Mouse (Mus musculus) spleen, adult 2 months (tissue): Measurements from ENCODE around the gene Atp8a1. TPM values are rescaled to one million over a fixed set of nuclear protein-coding genes. Genes with fewer than 3 reads are reported as not detected.

Experiments used
- DNase-seq, 2 experiments: peaks; one replicate each; pipeline versions ENCODE4 v3.0.0 to v3.0.0-alpha.2; 2012 to 2021; ENCODE audit warnings: low spot score in 2 of 2, low read depth in 1 of 2
- H3K27ac ChIP-seq: fragments of 200-500 bp; 2 replicates; pipeline ENCODE4 v1.5.1; 2012; ENCODE audit warnings: low read length, inconsistent platforms; ENCODE audit not compliant: insufficient read depth
- H3K27me3 ChIP-seq: fragments of 200-500 bp; 2 replicates; pipeline ENCODE4 v1.6.1; 2012; ENCODE audit warnings: mild to moderate bottlenecking, moderate library complexity, low read length, inconsistent platforms; ENCODE audit not compliant: control insufficient read depth, insufficient read depth
- H3K36me3 ChIP-seq: fragments of 200-500 bp; 2 replicates; pipeline ENCODE4 v1.6.1; 2012; ENCODE audit warnings: mild to moderate bottlenecking, low read length, inconsistent platforms; ENCODE audit not compliant: control insufficient read depth, insufficient read depth
- H3K4me1 ChIP-seq: fragments of 200-500 bp; 2 replicates; pipeline ENCODE4 v1.6.1; 2011; ENCODE audit warnings: inconsistent platforms; ENCODE audit not compliant: control insufficient read depth, insufficient read depth, insufficient read length
- H3K4me3 ChIP-seq: fragments of 200-500 bp; 2 replicates; pipeline ENCODE4 v1.5.1; 2011; ENCODE audit warnings: mild to moderate bottlenecking, inconsistent platforms; ENCODE audit not compliant: insufficient read depth, insufficient read length; ENCODE audit errors: extremely low read depth
- CTCF ChIP-seq: fragments of 200-500 bp; IDR thresholded peaks from 2 replicates; pipeline ENCODE4 v1.5.1; 2011; ENCODE audit warnings: mild to moderate bottlenecking, inconsistent platforms; ENCODE audit not compliant: insufficient read depth, insufficient read length, insufficient replicate concordance; ENCODE audit errors: extremely low read depth
- POLR2A ChIP-seq: fragments of 200-500 bp; IDR thresholded peaks from 2 replicates; pipeline ENCODE4 v1.6.1; 2011; ENCODE audit warnings: low read depth, low read length, inconsistent platforms
- WGBS: fragments of 180-500 bp; shearing (Covaris S2); methylation state at CpG from one replicate; pipeline ENCODE4 v1.1.7; 2018; 5-methylcytosine and 5-hydroxymethylcytosine counted together
- polyA plus RNA-seq: library from polyadenylated mRNA; depleted of rRNA; stranded (reverse); fragments of >200 nt; gene quantifications from 2 replicates; pipeline ENCODE4 v1.2.3, GENCODE M21; 2012

Gene Atp8a1
- polyA plus RNA-seq, 1 experiment, result 24.6 TPM

DNA sequence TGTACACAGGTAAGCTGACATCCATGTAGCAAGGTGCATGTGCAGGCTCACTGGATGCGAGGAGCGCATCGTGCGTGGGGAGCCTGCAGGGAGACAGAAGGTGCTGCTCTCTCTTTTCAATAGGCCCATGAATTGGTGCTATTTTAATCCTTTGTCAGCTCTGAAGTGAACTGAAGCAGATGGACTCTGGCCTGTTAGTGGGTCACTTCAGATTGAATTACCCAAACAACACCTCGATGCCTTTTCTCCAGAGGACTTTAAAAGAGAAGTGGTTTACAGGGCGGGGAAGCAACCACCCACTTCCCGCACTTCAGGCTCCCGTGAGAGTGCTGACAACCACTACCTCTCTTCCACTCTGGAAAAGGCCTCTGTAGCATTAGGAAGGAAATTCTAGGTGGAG is 46.4 kb downstream of the Atp8a1 start:
- WGBS, result 80% methylated on average over 8 of the region's 8 CpGs

DNA sequence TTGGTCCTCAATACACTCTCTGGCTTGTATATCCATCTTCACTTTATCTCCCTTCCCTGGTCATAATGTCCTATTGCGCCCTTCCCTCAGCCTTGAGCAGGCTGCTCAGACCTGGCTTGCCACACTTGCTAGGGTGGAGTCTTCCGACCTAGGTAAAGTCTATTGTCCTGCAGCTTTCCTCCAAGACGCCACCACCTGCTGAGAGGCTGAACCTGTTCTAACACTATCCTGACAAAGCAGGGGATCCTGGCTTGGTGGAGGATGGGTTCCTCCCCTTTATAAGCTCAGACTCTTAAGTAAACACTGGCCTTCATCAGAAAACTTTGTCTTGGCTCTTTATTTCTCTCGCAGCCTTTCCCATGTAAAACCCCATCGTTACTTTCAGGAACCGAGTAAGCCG is 47.4 kb downstream of the Atp8a1 start:
- 98% methylated on average over 7 of the region's 7 CpGs for WGBS
- Histone ChIP-seq H3K27me3 (no peaks in the 10 kb centered on the region), H3K36me3 (peaks cover 6% of the 10 kb centered on the region), H3K4me3 (no peak overlapping the region), H3K27ac (no peak overlapping the region), H3K4me1 (no peaks in the 10 kb centered on the region)
- TF ChIP-seq CTCF, result no peak
- no peak for TF ChIP-seq POLR2A
- DNase-seq, result no peak

More for the DNA sequence above, 46.4 kb downstream of the Atp8a1 start:
- H3K27me3 ChIP-seq, result no peaks in the 10 kb centered on the region
- no peak for DNase-seq
- H3K27ac ChIP-seq, result no peak overlapping the region
- no peaks in the 10 kb centered on the region for H3K4me1 ChIP-seq
- no peak overlapping the region for H3K4me3 ChIP-seq
- TF ChIP-seq POLR2A (no peak), CTCF (no peak)
- H3K36me3 ChIP-seq, result peaks cover 6% of the 10 kb centered on the region

DNA sequence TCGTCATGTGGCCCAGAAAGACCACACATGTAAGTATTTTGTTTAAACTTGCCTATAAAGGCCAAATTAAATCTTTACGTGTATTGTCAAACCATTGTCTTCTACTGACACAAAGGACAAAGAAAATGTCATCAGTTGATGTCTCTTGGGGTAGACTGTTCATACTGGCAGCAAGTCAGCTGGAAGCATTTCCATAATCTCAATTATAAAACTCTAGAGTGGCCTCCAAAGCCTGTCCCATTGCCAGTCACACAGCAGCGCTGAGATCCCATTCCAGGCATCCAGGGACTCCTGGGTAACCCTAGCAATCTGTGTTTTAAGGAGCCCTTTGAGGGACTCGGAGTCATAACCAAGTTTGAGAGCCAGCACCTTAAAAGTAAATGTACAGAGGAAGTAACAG is 48.9 kb downstream of the Atp8a1 start:
- H3K36me3 ChIP-seq, result peaks cover 3% of the 10 kb centered on the region
- H3K27me3 ChIP-seq, result no peaks in the 10 kb centered on the region
- 94% methylated on average over 4 of the region's 4 CpGs for WGBS
- no peak for DNase-seq
- H3K4me3 ChIP-seq, result no peak overlapping the region
- no peak overlapping the region for H3K27ac ChIP-seq
- H3K4me1 ChIP-seq, result no peaks in the 10 kb centered on the region
- TF ChIP-seq POLR2A (no peak), CTCF (no peak)

DNA sequence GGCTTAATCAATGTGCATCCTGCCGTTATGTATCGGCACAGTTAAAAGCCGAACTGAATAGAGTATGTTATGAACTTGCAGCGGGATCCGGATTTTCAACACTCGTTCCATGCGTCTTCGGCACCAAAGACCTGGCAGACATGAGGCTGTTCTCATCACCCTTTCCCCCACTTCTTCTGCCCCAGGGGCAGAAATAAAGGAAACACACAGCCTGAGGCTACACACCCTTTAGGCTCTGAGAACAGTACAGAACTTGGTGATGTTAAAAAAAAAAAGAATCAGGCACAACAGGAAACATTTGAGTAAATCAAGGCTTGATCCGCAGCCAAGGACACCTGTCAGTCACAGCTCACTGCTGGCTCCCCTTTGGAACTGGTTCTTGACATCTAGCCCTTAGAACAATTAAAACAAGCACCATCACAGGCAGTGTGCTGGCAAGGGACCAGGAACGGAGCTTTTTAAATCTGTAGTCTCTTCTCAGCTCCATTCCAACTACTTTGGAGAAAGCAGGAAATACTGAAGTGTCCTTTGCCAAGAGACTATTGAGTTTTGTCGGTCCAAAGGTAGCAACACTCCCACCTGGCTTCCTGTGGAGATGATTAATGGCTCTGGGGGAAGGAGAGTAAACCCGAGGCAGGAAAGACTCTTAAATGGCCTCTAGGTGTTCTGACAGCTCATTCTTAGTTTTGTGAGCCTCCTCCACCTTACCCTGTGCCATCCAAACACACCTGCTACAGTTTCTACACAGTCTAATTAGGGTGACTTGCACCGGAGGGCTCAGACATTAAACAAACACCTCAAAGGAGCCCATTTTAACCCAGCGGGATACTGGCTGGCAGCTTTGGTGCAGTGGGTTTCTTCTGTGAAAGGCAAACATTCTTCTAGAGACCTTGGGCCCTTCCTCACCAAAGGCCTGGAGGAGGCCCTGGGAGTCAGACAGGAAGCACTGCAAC is 50.0 kb downstream of the Atp8a1 start:
- no peak for DNase-seq
- Histone ChIP-seq H3K27ac (no peak overlapping the region), H3K27me3 (no peaks in the 10 kb centered on the region), H3K36me3 (peaks cover 3% of the 10 kb centered on the region), H3K4me1 (no peaks in the 10 kb centered on the region), H3K4me3 (no peak overlapping the region)
- 78% methylated on average over 14 of the region's 14 CpGs for WGBS
- no peak for TF ChIP-seq CTCF
- TF ChIP-seq POLR2A, result no peak

DNA sequence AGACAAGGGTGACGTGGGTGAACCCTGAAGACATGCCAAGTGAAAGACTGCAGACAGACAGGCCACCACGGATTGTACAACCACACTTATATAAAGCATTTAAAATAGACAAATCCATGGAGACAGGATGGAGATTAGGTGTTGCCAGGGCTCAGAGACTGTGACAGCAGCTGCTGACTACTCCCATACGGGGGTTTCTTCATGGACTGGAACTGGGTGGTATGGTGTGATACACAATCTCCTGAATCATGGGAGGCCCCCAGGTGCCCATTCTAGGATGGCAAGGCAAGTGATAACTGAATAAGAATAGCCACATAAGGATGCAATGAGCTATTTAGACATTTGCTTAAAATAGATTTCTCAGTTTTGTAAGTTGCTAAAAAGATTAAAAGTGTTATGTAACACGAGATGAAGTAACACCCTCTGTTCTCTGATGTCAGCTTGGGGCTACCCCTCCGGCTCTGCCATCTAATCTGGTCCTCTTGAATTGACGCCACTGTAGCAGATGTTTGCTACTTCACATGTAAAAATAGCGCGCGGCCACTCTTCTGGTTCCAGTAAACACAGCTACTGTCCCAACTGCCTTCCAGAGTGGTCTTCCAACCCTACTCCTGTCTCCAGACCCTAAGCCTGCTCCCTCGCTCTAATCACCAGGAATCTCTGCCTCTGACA is 53.0 kb downstream of the Atp8a1 start:
- H3K27me3 ChIP-seq, result no peaks in the 10 kb centered on the region
- no peak overlapping the region for H3K4me3 ChIP-seq
- no peaks in the 10 kb centered on the region for H3K4me1 ChIP-seq
- H3K36me3 ChIP-seq, result no peaks in the 10 kb centered on the region; the same call in 1 of the 2 replicates
- no peak for DNase-seq
- 90% methylated on average over 10 of the region's 10 CpGs for WGBS
- no peak overlapping the region for H3K27ac ChIP-seq
- no peak for TF ChIP-seq POLR2A
- no peak for TF ChIP-seq CTCF

DNA sequence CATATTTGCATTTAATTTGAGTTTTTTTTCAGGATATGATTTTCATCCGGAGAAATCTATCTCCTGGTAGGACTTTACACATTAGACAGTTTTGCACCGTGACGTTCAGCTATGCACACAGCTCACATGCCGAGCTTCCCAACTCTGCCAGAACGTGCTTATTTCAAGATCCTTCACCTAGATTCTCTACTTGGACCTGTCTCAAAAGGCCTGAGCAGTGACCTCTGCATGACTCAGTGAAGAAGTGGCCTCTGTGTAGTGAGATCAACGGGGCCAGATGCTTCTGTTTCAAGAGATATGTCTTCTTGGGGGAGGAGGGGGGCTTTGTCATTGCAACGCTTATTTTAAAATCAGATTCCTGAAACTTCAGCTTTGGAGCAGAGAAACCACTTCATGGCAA is 64.5 kb downstream of the Atp8a1 start:
- DNase-seq, result no peak
- Histone ChIP-seq H3K36me3 (peaks cover 2% of the 10 kb centered on the region), H3K4me1 (no peaks in the 10 kb centered on the region), H3K27me3 (no peaks in the 10 kb centered on the region), H3K4me3 (no peak overlapping the region), H3K27ac (no peak overlapping the region)
- WGBS, result 91% methylated on average over 7 of the region's 7 CpGs
- TF ChIP-seq CTCF (no peak), POLR2A (no peak)

DNA sequence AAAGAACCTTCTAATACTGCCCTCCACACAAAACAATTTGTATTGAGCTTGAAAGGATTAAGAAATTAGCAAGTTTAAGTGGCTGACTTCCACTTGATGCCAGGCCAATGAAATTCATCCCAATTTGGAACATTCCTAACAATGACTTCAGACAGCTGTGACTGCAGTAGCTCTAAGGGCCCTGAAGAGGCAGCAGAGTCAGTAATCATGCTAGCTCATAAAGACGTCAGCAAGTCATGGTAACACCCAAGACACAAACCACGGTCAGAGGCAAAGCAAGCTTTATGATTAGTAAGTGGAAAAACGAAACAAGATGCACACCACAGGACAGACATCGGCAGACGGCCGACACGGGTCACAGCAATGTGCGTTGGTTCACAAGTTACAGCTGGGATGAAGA is 69.2 kb downstream of the Atp8a1 start:
- TF ChIP-seq POLR2A, result no peak
- no peak for TF ChIP-seq CTCF
- DNase-seq, result no peak
- 84% methylated on average over 8 of the region's 8 CpGs for WGBS
- Histone ChIP-seq H3K4me3 (no peak overlapping the region), H3K4me1 (no peaks in the 10 kb centered on the region), H3K27me3 (no peaks in the 10 kb centered on the region), H3K36me3 (peaks cover 9% of the 10 kb centered on the region), H3K27ac (no peak overlapping the region)
